Mouse (Mus musculus) heart, postnatal 10 days (tissue): ENCODE results near the gene Esr2. TPM values are rescaled to one million over a fixed set of nuclear protein-coding genes. Genes with fewer than 3 reads are reported as not detected.
"Not testable (repeated sequence)": the region's sequence is repeated elsewhere in the genome, so short reads cannot be mapped to it uniquely, and the experiment has no call there.

Experiments
- DNase-seq, 2 experiments: peaks; one replicate each; pipeline ENCODE4 v3.0.0; 2021
- intact Hi-C: fragments of 180-260 bp; cut with DNase I; formaldehyde crosslinking; loops from one replicate; pipeline ENCODE4 v1.15.1; 2025
- total RNA-seq, 2 experiments: library from RNA; stranded (reverse); gene quantifications; 2 replicates each; pipeline ENCODE4 v1.2.3; 2021

Esr2 gene
- total RNA-seq, 2 experiments from 2014 or later: 0.10 TPM; not detected in 1

DNA sequence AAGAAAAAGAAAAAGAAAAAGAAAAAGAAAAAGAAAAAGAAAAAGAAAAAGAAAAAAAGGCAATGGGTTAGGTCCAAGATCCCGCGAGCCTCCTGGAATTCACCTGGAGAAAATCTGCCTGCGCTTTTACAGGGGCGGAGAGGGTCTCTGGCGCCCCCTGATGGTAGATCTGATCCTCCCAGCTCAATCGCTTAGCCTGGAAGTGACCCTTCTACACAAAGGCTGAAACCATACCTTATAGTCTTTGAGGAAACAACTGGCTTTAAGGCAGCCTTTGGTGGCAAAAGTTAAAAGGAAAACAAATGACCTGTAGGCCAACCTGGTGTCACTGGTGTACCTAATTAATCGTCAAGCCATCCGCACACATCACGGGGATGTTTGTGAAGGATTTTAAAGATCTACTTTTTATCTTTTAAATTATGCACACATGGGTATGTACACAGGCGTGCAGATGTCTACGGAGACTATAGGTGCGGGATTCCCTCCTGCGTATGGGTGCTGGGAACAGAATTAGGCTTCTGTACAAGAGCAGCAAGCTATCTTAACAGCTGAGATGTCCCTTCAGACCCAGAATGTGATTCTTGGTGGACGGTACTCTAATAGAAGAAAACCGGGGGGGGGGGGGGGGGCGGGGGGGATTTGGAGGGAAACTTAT, 932 bp upstream of the Esr2 start:
- peak; percentile 75 to 79 for DNase-seq
- intact Hi-C loops: loop anchor here (1.0 to 5.0 kb wide), 2 partner anchors 162 to 391 kb away; no protein-coding TSS in a partner anchor

DNA sequence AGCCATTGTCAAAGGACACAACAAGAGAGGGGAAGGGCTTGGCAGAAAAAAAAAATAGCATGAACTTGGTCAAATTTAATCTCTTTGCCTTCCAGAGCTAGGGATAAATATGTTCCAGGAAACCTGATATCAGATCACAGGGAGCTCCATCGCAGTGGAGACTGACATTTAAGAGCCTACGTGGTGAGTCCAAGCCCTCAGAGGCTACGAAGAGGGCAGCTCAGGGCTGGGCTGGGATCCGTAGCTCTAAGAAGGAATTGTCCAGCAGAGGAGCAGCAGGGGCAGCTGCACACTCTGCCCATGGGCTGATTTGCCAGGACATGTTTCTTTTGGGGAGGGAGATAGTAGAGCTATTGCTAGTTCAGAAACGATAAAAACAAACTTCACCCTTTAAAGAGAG, 11.4 kb downstream of the Esr2 start:
- intact Hi-C loops: no loop called here
- no peak for DNase-seq

DNA sequence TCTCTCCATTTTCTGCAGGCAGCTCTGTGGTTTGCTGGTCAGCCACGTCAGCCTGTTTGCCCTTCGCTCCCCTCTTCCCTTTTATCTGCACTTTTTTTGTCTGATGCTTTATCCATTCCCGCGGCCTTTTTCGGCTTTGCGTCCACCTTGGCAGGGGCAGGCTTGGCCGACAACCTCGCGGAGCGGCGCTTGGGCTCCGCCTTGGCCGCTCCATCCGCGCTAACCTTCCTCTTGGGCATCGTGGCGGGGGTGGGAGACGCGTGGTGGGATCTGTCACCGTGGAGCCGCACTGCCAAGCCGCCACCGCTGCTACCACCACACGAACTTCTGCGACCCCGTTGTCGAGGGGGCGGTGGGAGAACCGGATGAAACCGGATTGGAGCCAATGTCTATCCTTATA, 24.7 kb downstream of the Esr2 start:
- DNase-seq, intact Hi-C loops: not testable (repeated sequence)

DNA sequence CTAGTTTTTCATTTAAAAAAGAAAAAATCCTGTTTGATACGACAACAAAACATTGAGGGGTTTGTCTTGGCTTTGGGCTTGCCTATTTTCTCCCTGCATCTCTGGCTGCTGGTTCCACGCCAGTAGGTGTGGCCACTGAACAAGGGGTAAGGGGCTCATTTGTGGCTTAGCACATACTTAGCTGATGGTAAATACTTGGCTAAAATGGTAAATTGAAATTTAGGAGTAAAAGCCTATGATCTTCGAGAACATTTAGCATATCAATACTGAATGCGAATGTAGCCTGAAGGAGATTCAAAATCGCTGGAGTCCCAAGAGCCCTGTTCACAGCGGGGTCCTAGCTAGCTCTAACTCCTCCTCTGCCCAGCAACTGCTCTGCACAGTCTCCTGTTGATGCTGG, 40.4 kb downstream of the Esr2 start:
- DNase-seq: no peak
- intact Hi-C loops: no loop called here

DNA sequence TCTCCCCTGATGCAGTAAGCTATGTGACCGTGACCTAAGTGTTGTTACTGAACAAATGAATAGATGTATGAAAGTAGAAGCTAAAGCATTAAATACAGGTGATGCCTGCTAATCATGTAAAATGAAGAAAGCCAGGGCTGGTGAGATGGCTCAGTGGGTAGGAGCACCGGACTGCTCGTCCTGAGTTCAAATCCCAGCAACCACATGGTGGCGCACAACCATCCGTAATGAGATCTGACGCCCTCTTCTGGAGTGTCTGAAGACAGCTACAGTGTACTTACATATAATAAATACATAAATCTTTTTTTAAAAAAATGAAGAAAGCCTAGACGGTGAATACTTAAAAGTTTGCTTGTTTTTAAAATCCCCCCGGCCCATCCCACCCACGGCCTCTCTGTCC, 44.0 kb downstream of the Esr2 start:
- intact Hi-C loops: loop anchor here (5.0 kb wide), 1 partner anchor 346 kb away; no protein-coding TSS in a partner anchor
- not testable (repeated sequence) for DNase-seq

DNA sequence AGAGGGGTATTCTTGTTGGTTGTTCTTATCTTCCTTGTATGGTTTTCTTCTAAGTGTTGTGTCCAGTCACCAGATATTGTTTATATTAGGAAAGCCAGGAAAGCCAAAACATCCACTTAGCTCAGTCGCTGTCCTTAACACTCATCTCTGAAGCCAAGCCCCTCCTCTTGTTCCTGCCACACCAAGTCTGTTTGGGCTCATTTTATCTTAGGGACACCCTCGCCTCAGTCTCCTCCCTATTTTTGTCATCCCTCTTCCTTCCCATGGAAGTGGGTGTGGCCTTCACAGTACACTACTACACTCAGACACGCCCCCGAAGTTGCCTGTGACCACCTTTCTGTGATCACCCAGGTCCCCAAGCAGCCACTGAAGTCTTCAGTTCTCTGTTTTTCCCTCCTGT, 44.5 kb downstream of the Esr2 start:
- DNase-seq: no peak
- intact Hi-C loops: loop anchor here (5.0 kb wide), 1 partner anchor 345 kb away; no protein-coding TSS in a partner anchor

DNA sequence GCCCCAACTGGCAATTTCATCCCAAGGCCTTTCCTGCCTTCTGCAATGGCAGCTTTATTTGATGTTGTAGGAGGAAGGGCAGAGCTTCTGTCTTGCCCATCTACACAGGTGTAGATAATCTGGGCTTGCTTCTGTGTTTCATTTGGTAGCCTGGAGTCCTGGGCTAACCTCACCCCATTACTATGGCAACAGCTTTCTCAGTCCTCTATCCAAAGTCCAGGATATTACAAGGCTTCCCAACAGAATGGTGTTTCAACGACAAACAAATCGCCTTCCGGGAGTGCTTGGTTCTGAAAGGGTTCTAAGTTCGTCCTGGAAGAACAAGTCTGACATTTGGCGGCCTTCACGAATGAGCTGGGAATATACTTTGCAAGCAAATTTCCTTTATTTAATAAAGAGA, 46.2 kb downstream of the Esr2 start:
- intact Hi-C loops: loop anchor here (5.0 kb wide), 1 partner anchor 344 kb away; no protein-coding TSS in a partner anchor
- no peak for DNase-seq

DNA sequence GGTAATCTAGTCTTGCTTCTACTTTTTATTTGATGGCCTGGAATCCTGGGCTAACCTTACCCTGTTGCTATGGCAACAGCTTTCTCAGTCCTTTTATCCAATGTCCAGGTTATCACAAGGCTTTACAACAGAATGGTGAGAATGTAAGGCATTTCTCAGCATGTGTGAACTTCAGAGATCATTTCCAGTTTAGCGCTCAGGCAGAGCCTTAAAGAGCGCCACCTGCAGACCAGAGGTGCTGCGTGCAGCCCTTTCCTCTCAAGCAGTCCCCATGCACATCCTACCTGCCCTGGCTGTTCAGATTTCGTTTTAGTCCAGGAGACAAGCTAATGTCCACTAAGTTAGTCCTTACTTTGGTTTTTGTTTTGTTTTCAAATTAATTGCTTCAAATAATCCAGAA, 46.8 kb downstream of the Esr2 start:
- peak in 1 of 2 experiments; percentile 43 for DNase-seq
- intact Hi-C loops: loop anchor here (5.0 kb wide), 1 partner anchor 343 kb away; no protein-coding TSS in a partner anchor

DNA sequence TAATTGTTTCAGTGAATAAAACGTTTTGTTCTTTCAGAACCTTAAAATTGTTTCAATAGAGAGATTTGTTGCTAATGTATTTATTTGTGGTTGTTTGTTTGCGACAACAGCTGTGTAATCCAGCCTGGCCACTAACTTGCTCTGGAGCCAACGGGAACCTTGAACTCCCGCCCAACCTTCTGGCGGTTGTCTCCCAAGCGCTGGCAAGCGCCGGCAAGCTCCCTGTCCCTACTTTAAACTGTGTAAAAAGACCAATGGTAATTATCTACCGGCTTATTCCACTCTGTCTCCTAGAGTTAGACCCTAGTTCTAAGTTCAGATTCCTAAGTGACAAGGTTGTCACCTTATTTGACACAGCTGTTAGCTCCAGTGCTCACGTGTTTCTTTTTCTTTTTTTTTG, 48.2 kb downstream of the Esr2 start:
- intact Hi-C loops: loop anchor here (5.0 kb wide), 1 partner anchor 112 kb away; no protein-coding TSS in a partner anchor
- no peak for DNase-seq

DNA sequence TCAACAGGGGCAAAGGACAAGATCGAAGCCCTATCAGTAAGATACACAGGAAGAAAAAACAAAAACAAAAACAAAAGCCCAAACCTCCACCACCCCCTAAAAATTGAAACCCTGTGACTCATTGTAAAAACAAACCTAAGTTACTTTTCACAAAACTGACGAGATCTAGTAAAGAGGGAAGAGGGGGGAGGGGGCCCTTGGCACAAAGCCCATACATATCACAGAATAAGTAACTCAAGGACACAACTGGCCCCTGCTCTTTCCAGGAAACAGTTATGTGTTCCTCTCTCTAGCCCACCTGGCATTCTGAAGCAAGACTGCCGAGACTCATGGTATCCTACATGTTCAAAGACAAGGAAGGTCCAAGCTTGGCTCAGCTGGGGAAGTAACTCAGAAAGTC, 48.8 kb downstream of the Esr2 start:
- intact Hi-C loops: loop anchor here (5.0 kb wide), 1 partner anchor 111 kb away; no protein-coding TSS in a partner anchor
- DNase-seq: no peak

DNA sequence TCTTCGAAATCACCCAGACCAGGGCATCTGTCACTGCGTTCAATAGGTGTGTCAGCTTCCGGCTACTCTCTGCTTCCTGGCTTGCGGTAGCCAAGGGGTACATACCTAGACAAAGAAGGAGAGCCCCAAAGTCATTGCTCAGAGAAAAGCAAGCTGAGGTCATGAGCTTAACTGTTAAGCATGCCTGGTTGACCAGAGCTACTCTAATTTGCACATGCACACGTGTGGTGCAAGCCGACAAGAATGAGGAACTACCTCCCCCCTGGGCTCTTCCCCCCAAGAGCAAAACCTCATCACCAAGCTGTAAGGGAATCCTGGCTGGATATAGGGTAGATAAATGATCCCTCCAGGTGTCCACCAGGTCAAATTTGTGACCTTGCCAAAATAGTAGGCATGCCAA, 53.8 kb downstream of the Esr2 start:
- DNase-seq: no peak
- intact Hi-C loops: no loop called here

DNA sequence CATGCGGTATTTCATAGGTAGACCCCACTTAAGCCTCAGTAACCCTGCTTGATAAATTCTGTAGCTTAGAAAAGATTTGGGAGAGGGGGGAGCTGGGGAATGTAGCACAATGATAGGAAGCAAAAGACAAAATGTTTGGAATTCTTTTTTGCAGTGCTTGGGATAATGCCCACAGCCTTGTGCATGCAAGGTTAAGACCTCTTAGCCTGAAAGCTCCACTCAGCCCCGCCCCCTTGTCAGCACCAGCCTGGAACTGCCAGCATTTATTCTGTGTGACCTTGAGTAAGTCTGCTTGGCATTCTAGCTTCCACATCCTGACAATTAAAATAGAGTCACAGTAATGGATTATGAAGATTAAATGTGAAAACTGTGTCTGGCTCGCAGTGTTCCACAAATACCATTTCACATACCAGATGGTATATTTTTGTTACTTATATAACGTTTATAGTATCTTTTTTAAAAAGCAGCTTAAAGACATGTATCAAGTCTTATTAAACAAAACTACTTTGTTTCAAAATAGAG, 59.4 kb downstream of the Esr2 start:
- intact Hi-C loops: no loop called here
- DNase-seq: peak; percentile 71 to 75

DNA sequence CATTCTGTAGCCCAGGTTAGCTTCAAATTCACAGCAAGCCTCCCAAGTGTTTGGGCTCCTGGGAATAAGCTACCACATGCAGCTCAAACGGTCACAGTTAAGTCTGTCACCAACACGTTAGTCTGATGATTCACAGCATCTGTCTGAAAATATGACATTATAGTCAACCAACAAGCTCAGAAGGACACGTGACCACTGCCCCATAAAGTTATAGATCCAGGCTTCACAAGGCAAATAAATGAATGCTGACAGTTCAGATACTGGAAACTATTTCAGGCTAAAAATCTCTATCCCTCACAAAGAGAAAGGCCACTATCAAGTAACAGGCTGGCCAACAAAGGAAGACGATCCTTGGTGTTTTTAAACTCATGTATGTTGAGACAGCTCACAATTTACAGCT, 60.5 kb downstream of the Esr2 start:
- DNase-seq: no peak
- intact Hi-C loops: no loop called here

DNA sequence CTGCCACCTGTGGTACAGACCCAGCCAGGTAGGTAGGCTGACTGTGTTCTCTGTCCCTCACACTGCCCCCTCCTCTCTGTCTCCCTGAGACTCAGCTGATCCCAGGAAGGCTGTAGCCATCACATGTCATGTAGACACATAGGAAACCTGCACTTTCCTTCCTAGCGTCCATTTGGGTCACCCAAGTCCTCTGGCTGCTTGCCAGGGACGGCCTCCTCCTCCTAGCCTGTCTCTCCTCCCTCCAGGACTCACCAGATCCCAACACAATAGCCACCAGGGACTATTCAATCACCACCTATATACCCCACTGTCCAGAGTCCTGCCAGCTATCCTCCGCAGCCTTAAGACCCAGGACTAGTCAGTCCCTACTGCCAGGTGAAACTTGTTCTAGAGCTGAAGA, 66.0 kb downstream of the Esr2 start:
- intact Hi-C loops: no loop called here
- DNase-seq: no peak

DNA sequence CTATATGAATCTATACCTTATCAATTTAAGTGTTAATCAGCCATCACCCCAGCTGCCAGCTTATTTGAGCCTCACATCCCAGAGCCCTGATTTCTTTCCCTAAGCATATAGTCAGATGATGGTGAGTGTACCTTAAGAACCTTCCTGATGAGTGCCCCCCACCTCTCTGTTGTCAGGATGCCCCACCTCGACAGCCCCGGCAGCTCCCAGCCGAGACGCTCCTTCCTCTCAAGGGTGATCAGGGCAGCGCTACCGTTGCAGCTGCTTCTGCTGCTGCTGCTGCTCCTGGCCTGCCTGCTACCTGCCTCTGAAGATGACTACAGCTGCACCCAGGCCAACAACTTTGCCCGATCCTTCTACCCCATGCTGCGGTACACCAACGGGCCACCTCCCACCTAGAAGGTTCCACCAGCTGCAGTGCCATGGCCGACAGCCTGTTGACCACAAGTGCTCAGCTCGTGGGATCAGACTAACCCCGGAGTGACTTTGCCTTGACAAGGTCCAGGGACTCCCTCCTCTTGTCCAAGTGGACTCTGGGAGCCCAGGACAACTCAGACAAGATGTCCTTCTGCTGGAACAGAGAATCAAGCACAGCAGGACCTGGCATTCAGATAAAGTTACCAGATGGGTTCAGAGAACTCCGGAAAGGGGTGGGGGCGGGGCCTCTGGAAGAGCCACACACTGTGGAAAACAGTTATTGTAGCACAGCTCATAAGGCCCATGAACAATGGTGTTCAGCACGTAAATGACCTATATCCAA, 67.2 kb downstream of the Esr2 start:
- intact Hi-C loops: no loop called here
- no peak for DNase-seq

DNA sequence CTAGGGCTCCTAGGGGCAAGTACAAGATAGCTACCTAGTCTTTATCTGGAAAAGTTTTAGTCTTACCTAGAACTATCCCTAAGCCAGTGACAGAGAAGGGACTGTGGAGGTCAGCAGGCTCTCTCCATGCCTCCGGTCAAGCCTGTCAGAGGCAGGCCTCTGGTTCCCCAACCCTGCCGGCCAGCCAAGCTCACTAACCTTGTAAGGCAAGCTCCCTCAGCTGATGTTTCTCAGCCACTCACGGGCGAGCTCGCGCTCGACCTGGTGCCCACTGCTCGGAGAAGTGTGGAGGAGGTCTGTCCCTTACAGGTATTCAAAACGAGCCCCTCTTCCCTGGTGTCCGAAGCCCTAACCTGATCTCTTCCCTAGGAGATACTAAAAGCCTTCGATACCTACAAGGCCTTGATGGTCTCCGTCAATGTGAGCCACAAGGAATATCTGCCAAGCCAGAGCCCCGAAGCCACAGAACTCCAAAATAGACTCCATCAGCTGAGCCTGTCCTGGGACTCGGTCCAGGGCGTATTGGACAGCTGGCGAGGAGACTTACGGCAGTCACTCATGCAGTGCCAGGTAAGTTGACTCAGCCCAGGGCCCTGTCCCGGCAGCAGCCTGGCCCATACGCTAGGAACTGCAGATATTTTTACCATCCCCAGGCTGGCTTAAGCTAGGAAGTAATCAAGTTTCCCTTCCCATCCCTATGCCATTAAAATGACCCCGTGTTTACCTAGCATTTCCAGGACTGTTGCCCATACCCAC, 72.3 kb downstream of the Esr2 start:
- intact Hi-C loops: no loop called here
- DNase-seq: peak; percentile 85 to 89

DNA sequence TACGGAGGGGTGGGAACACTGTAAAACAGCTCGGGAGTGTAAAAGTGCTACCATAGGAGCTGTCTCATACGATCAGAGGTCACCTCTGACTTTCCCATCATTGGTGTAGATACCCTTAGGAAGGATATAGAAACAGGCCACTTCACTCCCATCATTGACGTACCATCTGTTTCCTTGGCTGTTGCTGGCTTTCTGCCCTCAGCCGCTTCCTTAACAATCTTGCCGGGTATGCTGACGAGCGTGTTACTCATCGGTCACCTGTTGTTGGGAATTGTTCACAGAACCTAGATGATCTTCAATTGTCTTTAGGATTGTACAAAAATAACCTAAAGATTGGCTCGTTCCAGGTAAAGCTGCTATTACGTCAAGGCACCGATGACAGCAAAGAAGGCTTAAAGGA, 74.4 kb downstream of the Esr2 start:
- no peak for DNase-seq
- intact Hi-C loops: no loop called here

DNA sequence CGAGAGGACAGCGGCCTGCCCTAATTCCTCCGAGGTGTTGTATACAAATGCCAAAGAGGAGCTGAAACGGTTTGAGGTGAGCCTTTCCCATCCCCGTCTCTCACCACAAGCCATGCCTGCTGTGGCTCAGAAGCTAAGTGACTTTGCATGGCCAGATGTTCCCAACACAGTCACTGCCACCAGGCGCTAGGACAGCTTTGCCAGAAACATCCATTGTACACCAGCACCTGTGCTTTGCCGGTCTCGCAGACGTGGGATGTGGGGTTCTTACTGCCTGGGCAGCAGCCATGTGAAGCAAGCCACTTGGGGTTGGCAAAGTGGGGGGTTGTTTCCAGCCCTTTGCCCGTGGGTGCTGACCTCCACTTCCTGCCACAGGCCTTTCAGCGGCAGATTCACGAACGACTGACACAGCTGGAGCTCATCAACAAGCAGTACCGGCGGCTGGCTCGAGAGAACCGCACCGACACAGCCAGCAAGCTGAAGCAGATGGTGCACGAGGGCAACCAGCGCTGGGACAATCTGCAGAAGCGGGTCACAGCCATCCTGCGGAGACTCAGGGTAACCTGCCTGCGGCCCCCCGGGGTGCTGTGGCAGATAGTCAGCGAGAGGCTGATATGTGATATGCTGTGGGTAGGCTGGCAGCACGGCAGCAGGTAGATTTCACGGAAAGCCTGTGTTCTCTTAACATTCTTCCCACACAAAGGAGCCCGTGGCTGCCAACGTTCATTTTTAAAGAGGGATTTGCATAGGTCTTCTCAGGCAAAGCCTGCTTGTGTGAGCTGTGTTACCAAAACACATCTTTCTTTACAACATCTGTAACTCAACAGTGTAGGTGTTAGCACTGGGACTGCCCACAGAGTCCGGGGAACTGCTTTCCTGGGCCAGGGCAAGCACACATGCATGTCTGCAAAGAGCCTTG, 81.7 kb downstream of the Esr2 start:
- intact Hi-C loops: no loop called here
- DNase-seq: no peak

DNA sequence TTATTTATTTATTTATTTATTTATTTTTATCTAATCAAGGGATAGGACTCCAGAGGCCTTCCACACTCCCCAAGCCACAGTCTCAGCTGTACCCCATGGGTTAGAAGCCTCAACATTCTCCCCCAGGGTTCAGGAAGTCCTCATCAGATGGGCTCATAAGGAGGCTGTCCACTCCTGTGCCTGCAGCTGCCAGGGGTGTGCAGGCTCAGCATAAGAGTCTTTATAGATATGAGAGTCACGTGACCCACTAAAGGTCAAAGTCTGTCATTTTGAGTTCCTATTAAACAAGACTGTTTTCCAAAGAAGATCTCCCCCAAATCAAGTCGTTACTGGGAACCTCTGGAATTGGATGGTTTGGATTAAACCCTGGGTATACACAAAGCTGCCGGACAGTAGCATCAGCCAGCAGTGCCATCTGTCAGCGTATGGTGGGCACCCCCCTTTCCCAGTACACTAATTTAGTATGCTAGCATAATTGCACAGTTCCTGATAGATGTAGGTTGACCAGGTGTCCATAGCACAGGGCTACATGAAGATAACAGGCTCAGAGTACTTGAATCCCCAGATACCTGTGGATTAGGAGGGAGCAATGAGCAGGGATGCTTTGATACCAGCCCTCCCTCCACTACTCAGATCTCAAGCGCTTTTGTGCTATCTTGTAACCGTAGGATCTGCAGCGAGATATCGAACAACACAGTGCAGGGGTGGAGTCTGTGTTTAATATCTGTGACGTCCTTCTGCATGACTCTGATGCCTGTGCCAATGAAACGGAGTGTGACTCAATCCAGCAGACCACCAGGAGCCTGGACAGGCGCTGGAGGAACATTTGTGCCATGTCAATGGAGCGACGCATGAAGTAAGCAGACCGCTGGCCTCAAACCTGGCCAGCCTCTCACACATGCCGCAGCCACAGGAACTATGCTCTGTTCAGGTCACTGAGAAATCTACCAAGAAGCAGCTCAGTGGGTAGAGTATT, 83.2 kb downstream of the Esr2 start:
- intact Hi-C loops: no loop called here
- no peak for DNase-seq
